Mouse (Mus musculus): Measurements from ENCODE around the gene Fgf13.

The Fgf13 gene

DNA sequence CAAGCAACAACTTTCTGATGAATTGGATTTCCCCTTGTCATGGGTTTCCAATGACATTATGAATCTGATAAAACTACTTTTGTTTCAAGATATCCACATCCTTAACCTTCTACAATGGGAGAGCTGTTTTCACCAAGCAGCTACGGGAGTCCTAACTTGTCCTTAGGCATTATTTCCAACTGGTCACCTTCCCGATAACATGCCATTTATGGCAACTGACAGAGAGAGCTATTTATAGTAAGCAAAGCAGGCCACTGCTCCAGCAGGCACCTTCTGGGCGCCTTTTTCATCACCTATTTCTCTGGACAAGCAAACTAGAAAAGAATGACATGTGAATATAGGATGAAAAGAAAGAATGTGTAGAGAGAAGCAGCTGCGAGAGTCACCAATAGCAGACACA is 385.5 kb downstream of the Fgf13 start:
- DNase-seq, result peak in 1 of 2 experiments; percentile 22

GRCm38 (mm10) chrX:59179627-59180026 is 388.2 kb downstream of the Fgf13 start:
- no peak for DNase-seq

GRCm38 (mm10) chrX:59179081-59179596 is 388.7 kb downstream of the Fgf13 start:
- peak; percentile 69 to 76 for DNase-seq

DNA sequence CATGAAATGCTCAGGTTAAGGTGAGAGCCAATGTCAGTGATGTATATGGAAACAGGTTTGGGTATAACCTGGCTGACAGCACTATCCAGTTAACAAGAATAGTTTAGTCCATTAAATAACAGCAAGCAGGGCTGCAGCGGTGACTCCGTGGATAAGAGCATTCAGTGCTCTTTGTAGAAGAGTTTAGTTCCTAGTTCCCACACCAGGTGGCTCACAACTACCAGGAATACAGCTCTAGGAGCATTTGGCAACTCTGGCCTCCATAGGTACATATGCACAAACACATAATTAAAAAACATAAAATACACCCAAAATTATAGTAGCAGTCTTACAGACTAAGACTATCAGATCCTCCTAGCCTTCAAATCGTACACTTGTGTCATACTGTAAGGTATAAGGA is 390.2 kb downstream of the Fgf13 start:
- DNase-seq, result peak in 1 of 2 experiments; percentile 23

DNA sequence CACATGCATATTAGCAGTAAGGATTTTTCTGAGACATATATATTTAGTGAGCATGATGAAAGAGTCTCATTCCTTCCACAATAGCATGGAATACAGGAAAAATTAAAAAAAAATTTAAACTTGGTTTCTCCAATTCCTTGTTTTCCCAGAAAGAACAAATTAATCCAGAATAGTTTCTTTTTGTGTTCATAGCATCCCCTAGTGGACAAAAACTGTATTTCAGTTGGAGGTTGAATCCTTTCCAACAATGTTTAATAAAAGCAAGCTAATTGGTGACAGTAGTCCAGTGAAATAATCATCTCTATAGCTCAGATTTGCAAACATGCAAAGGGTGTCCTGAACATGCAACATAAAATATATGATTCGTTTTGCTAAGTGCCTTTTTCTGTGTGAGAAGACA is 395.7 kb downstream of the Fgf13 start:
- no peak for DNase-seq

GRCm38 (mm10) chrX:59166763-59167162 is 401.1 kb downstream of the Fgf13 start:
- no peak for DNase-seq

GRCm38 (mm10) chrX:59141947-59142346 is 425.9 kb downstream of the Fgf13 start:
- DNase-seq, result no peak

DNA sequence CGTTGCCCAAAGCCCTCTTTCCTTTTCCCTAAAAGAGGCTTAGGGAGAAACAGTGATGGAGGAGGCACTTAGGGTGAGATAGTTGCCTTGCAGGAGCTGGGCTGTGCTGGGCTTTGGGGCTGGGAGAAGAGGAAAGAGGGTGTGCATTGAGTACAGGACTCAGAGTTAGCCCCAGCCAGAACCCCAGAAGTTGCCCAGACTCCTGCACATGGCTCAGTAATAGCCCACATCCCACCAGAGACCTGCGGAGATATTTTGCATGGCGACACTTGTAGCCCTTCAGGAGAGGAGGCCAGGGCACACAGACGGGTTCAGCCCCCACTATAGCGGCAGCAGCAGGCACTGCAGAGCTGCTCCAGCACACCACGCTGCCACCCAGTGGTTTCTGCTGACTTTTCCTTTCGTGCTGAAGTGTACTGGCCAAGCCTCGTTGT is 432.9 kb downstream of the Fgf13 start:
- peak; percentile 23 to 45 for DNase-seq

GRCm38 (mm10) chrX:59134166-59134861 is 433.6 kb downstream of the Fgf13 start:
- peak; percentile 41 to 47 for DNase-seq

DNA sequence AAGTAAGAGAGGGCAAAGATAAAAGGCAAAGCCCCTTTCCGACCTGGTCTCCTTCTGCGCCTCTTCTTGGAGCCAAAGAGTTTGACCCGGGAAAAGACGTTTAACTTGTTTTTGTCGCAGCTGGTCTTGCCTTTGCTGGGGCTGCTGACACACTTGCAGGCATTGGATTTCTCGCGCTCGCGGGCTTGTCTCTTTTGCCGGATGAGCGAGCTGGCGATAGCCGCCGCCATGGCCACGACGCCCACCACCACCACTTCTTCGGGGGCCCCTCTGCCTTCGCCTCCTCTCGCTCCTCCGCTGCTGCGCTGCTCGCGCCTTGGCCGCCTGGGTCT is 434.1 kb downstream of the Fgf13 start:
- no peak for DNase-seq

DNA sequence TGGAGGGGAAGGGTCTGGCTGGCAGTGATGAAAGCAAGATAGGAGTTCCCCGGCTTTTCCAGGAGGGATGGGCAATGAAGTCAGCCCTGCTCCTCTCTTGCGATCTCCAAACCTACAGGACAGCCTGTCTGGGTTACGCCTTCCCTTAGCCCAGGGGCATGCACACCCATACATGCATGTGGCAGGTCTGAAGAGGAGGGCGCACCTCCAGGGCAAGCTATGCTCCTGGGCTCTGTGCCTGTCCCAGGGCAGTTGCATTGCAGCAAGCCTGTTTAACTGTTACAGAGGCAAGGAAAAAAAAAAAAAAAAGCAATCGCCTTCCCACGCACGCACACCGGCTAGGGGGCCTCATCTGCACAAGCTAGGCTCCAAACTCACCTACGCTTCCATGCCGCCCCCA is 434.5 kb downstream of the Fgf13 start:
- DNase-seq, result peak in 1 of 2 experiments; percentile 8

DNA sequence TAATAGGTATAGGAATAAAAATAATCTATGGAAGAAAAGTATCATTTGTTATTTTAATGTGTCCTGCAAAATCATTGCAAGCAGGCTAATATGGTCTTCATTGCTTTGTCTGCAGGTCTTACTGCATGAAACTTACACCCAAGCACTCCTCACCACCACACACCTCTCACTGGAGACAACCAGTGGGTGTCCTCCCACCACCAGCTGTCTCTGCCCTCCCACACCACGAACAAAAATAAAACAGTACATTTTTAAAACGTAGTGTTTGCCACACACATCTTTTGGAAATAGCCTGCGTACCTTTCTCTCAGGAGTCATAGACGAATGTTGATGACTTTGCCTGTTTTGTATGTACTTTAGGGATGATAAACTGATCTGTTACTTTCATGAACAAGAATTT is 441.2 kb downstream of the Fgf13 start:
- no peak for DNase-seq

DNA sequence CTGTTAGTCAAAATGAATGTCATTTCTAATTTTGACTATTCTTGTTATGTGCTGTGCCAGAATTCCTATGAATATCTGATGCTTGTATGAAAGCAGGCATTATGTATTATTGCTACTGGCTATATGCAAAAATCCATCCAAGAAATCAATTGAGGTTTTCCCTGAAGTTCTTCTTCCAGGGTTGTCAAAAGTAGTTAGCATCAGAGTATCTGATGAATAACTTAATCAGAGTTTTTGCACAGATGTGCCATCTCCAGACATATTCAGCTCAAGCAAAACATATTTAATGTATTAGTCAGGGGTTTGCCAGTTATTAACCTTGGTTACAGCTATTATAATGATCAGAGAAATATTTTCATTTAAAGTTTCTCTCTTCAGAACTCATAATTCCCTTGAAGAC is 454.7 kb downstream of the Fgf13 start:
- DNase-seq, result no peak

GRCm38 (mm10) chrX:59085928-59086327 is 481.9 kb downstream of the Fgf13 start:
- no peak for DNase-seq

- DNase-seq, result no peak
Measured at GRCm38 (mm10) chrX:59080427-59080826, 487.4 kb downstream of the Fgf13 start.

DNA sequence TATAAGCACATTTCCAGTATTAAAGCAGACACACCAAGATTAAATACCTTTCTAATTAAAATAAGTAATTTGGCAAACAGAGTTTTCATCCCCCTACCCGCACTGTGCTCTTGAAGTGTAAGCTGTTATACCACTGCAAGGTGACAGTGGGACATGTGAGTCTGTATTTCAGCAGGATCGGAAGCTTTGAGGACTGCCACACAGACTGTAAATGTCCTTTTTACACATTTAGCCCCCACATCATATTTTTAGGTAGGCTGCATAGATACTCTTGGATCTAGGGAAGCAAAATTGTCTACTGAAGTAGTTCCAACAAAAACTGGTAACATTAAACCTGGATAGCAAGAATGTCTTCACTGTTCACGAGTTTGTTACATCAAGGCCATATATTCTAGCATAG is 495.8 kb downstream of the Fgf13 start:
- DNase-seq, result no peak

DNA sequence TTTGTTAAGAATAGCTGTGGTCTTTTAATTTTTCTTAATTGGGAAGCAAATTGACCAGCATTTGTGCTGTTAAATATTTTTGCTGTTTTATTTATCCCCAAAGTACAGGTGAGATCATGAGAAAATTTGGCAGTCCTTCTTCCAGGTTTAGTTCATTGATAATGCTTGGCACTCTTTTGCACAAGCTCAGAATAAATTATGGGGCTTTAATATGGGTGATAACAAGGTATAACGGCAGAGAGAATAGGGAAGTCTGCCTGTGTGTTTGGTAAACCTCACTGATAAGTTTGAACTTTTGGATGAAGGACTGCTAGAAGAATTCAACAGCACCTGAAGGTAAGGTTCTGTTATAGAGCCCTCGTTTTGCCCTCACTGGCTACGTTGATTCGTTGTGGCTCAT is 504.7 kb downstream of the Fgf13 start:
- no peak for DNase-seq

- DNase-seq, result no peak
Measured at GRCm38 (mm10) chrX:59034969-59035368, 532.9 kb downstream of the Fgf13 start.

Data from cerebellum, postnatal 25 days (tissue).